Mouse (Mus musculus): ENCODE data around the gene Spsb1. TPM values are rescaled to one million over a fixed set of nuclear protein-coding genes. Genes with fewer than 3 reads are reported as not detected.

Spsb1 gene
- polyA plus RNA-seq, 1 experiment from 2014 or later: 22.3 TPM

DNA sequence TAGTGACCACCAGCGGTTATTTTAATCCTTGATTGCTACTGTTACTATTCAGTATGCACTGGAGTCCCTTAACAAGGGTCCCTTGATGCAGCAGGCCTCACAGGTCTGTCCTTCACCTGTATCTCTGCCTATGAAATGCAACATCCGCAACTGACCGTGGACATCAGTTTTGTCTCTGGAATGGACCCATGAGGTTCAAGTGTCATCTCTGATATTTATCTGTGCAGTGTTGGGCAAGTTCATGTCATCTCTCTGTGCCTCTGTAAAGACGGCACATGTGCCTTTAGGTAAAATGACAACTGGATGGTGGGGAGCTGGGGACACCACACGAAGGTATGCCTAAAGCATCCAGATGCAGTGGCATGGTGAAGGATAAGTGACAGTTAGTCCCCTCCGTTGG lies 96.7 kb downstream of the Spsb1 start:
- H3K9ac ChIP-seq: no peak overlapping the region
- H3K4me1 ChIP-seq: peaks cover 56% of the 10 kb centered on the region
- 88% methylated on average over 6 of the region's 6 CpGs for WGBS
- no peaks in the 10 kb centered on the region for H3K27me3 ChIP-seq
- H3K9me3 ChIP-seq: no peaks in the 10 kb centered on the region
- no peak for ATAC-seq (ENCODE audit: low FRiP score, low read depth)
- no peak overlapping the region for H3K27ac ChIP-seq
- H3K36me3 ChIP-seq: no peaks in the 10 kb centered on the region
- no peak overlapping the region for H3K4me3 ChIP-seq
- no peak overlapping the region for H3K4me2 ChIP-seq (replicated peaks)

DNA sequence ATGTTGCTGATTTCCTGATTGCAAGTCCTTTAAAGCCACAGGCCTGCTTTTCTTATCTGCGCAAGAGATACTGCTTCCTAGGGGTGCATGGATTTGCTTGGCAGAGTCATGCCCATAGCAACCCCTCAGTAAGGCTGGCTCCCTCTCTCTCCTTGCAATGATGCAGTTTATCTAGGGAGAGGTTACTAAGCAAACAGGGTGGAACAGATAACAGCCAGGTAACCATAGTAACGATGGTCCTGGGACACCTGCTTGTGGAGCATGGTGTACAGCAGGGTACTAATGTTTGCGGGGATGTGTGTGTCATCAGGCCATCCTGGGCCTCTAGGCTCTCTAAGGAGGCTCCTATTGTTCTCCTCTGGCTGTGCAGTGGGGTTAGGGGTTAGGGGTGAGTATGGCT lies 97.2 kb downstream of the Spsb1 start:
- Histone ChIP-seq H3K4me1 (peaks cover 56% of the 10 kb centered on the region), H3K4me2 (replicated peaks) (no peak overlapping the region), H3K27ac (no peak overlapping the region), H3K36me3 (no peaks in the 10 kb centered on the region), H3K9me3 (no peaks in the 10 kb centered on the region), H3K27me3 (no peaks in the 10 kb centered on the region), H3K4me3 (no peak overlapping the region), H3K9ac (no peak overlapping the region)
- no peak for ATAC-seq (ENCODE audit: low FRiP score, low read depth)
- WGBS: 82% methylated on average over 3 of the region's 3 CpGs

DNA sequence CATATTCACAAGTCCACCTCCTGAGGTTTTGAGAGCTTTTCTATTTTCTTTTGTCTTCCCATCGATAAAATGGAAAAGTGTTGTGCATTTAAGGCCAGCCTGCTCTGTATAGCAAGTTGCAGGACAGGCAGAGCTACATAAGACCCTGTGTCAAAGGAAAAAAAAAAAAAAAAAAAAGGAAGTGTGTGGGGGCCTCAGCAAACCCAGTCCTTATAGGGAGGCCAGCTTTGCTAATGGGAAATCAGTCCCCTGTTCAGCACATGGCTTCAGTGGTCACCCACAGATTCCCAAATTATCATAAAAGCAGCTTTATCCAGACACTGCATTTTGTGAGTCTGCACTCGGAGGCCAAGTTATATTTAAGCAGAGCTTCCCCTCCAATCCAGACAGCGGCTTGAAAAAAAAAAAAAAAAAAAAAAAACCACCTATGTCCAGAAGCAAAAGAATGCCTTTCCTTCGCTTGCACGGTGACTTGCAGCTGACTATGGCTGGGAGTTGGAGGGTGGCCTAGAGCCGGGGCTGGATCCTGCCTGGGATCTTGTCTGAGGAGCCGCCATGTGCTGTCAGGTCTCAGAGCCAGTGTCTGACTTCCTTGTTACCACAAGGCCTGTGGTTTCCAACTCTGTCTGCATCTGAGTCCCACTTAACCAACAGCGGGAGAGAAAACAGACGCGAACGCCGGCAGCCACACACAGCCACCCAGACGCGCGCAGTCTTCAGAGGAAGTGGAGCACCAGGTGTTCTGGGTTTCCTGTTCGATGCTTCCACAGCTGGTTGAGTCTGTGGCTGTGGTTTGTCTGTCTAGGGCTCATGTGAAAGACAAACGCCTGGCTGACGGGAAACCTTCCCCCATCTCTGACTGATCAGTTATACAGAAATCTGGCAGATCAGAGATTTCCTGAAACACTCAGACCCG lies 98.7 kb downstream of the Spsb1 start:
- ATAC-seq (ENCODE audit: low FRiP score, low read depth): peak; percentile 34; the same call in 1 of the 2 replicates
- Histone ChIP-seq H3K4me3 (no peak overlapping the region), H3K27ac (peak overlapping the region; percentile 84), H3K9ac (no peak overlapping the region; the same call in 1 of the 2 replicates), H3K36me3 (no peaks in the 10 kb centered on the region), H3K27me3 (no peaks in the 10 kb centered on the region), H3K9me3 (no peaks in the 10 kb centered on the region), H3K4me2 (replicated peaks) (peak overlapping the region; percentile 23), H3K4me1 (peaks cover 56% of the 10 kb centered on the region)
- 25% methylated on average over 19 of the region's 19 CpGs for WGBS

DNA sequence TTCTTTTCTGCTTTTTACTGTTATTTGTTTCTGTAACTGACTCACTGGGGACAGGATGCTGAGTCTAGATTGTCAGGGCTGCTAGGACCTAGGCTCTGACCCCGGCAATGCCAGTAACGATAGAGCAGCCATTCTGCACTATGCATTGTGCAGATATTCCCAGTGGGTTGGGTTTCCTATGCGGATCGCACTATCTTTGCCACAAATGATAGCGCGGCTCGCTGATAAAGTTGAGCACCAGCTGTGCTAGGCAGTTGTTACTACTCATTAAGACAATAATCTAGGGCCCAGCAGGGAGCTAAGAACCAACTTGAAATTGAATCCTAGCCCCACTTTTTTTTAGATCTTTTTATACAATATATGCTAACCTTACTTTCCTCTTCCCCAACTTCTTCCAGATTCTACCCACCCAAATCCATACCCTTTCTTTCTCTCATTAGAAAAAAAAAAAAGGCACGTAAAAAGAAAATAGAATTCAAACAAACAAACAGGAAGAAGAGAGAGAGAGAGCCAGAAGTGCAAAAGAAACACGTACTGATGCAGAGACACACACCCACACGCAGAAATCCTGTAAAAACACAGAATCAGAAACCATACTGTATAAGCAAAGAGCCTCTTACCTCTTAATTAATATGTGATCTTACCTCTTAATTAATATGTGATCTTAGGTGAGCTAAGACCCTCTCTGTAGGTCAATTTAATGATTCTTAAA lies 99.5 kb downstream of the Spsb1 start:
- Histone ChIP-seq H3K9ac (no peak overlapping the region), H3K36me3 (no peaks in the 10 kb centered on the region), H3K27ac (peak overlapping the region; percentile 84; the same call in 1 of the 2 replicates), H3K4me2 (replicated peaks) (peak overlapping the region; percentile 58), H3K9me3 (no peaks in the 10 kb centered on the region), H3K4me1 (peaks cover 51% of the 10 kb centered on the region), H3K4me3 (no peak overlapping the region), H3K27me3 (no peaks in the 10 kb centered on the region)
- no peak for ATAC-seq (ENCODE audit: low FRiP score, low read depth)
- WGBS: 66% methylated on average over 10 of the region's 10 CpGs

DNA sequence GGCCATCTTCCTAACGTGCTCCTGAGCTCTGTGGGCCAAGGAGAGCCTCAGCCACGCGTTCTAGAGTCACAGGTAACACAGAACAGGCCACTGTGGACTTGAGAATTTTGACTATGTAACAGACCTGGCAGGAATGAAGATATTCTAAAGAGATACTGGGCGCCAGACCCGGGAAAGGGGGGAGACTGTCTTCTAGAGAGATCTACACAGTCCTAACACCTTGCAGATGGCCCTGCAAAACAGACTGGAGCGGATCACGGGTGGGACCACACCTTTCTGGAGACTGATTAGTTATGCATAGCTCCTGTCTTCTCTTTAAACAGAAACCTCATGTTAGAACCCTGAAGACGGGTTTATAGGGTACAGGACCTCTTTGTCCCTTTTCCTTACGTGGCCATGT lies 100.1 kb downstream of the Spsb1 start:
- Histone ChIP-seq H3K9ac (no peak overlapping the region; the same call in 1 of the 2 replicates), H3K27ac (peak overlapping the region; percentile 44; the same call in 1 of the 2 replicates), H3K4me3 (peak overlapping the region; percentile 22), H3K36me3 (no peaks in the 10 kb centered on the region), H3K4me2 (replicated peaks) (peak overlapping the region; percentile 58), H3K9me3 (no peaks in the 10 kb centered on the region), H3K4me1 (peaks cover 46% of the 10 kb centered on the region), H3K27me3 (no peaks in the 10 kb centered on the region)
- ATAC-seq (ENCODE audit: low FRiP score, low read depth): no peak
- 59% methylated on average over 9 of the region's 9 CpGs for WGBS

DNA sequence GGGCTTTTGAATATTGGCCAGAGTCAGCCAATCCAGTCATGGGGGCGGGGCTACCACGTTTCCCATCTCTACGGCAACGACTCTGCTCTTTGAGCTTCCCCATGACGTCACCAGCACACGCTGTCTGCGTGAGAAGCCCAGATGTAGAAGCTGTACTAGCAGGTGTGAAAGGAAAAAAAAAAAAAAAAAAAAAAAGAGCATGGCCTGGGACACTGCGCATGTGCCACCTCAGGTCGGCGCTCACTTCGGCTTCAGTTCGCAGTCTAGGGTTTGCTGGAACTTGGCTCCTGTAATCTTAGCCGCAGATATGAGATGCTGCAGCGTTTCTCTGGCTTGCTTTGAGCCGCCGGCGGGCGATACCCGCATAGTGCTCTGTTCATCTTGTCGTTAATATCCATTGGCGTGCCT lies 100.5 kb downstream of the Spsb1 start:
- H3K4me1 ChIP-seq: peaks cover 46% of the 10 kb centered on the region
- H3K9me3 ChIP-seq: no peaks in the 10 kb centered on the region
- peak overlapping the region; percentile 58 for H3K4me2 ChIP-seq (replicated peaks)
- ATAC-seq (ENCODE audit: low FRiP score, low read depth): peak; percentile 73
- peak overlapping the region; percentile 22 for H3K4me3 ChIP-seq
- H3K27ac ChIP-seq: peak overlapping the region; percentile 44; the same call in 1 of the 2 replicates
- H3K9ac ChIP-seq: no peak overlapping the region; the same call in 1 of the 2 replicates
- no peaks in the 10 kb centered on the region for H3K27me3 ChIP-seq
- WGBS: 1% methylated on average over 21 of the region's 21 CpGs
- H3K36me3 ChIP-seq: no peaks in the 10 kb centered on the region

DNA sequence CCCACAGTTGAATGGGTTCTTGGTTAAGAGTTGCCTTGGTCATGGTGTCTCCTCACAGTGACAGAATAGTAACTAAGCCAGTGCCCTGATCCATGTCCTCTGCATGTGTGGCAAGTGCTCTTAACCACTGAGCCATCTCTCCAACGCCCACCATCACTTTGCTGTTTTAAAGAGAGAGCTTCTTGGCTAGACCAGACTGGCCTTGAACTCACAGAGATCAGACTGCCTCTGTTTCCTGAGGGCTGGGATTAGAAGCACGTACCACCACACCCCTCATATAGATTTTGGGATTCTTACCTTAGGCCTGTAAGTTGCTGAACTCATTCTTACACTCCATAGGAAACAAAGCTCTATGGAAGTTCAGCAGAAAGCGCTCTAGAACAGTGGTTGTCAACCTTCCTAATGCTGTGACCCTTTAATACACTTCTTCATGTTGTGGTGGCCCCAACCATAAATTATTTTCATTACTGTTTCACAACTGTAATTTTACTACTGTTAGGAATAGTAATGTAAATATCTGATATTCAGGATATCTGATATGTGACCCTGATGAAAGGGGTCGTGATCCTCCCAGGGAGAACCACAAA lies 101.1 kb downstream of the Spsb1 start:
- peak overlapping the region; percentile 22; the same call in 1 of the 2 replicates for H3K4me3 ChIP-seq
- H3K4me1 ChIP-seq: peaks cover 46% of the 10 kb centered on the region
- H3K27ac ChIP-seq: no peak overlapping the region
- ATAC-seq (ENCODE audit: low FRiP score, low read depth): no peak
- H3K27me3 ChIP-seq: no peaks in the 10 kb centered on the region
- H3K36me3 ChIP-seq: no peaks in the 10 kb centered on the region
- 66% methylated on average over 4 of the region's 4 CpGs for WGBS
- peak overlapping the region; percentile 58 for H3K4me2 ChIP-seq (replicated peaks)
- H3K9me3 ChIP-seq: no peaks in the 10 kb centered on the region
- H3K9ac ChIP-seq: no peak overlapping the region

DNA sequence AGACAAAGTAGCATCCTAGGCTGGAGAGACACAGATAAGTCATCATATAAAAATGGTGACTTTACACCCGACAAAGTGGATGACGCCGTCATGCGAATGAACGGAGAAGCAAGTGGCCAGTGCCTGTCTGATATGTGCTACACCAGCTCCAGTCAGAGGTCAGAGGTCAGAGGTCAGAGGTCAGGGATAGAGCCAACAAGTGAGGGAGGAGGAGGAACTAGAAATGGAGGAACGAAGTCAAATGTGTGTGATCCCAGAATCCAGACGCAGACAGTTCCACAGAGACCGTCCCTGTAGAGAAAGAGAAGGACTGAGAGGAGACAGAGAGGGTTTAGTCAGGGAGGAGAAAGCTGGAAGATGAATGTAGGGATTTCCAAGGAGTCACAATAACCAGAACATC lies 103.3 kb downstream of the Spsb1 start:
- no peaks in the 10 kb centered on the region for H3K9me3 ChIP-seq
- H3K27me3 ChIP-seq: no peaks in the 10 kb centered on the region
- WGBS: 86% methylated on average over 8 of the region's 8 CpGs
- H3K36me3 ChIP-seq: no peaks in the 10 kb centered on the region
- no peak overlapping the region for H3K4me2 ChIP-seq (replicated peaks)
- no peak for ATAC-seq (ENCODE audit: low FRiP score, low read depth)
- H3K4me1 ChIP-seq: peaks cover 36% of the 10 kb centered on the region
- H3K27ac ChIP-seq: no peak overlapping the region
- no peak overlapping the region for H3K4me3 ChIP-seq
- H3K9ac ChIP-seq: no peak overlapping the region

DNA sequence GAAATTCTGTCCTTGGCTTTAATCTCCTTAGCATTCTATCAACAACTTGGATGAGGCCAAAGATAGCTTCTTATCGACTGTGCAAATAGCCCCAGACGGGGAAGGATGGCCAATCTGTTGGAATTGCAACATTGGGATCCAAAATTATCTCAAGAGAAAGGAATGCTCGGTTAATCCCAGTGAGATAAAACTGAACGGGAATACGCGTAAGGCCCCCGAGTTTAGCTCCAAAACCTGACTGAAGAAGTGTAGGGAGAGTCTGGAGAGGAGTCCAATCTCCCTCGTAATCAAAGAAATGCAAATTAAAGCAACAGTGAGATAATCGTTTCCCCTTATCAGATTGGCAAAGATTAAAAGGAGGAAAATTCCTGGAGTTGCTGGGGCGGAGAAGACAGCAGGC lies 104.2 kb downstream of the Spsb1 start:
- no peak for ATAC-seq (ENCODE audit: low FRiP score, low read depth)
- Histone ChIP-seq H3K4me3 (no peak overlapping the region), H3K27ac (no peak overlapping the region), H3K4me2 (replicated peaks) (no peak overlapping the region), H3K9me3 (no peaks in the 10 kb centered on the region), H3K36me3 (no peaks in the 10 kb centered on the region), H3K4me1 (peaks cover 31% of the 10 kb centered on the region), H3K9ac (no peak overlapping the region), H3K27me3 (no peaks in the 10 kb centered on the region)
- WGBS: 62% methylated on average over 10 of the region's 10 CpGs

DNA sequence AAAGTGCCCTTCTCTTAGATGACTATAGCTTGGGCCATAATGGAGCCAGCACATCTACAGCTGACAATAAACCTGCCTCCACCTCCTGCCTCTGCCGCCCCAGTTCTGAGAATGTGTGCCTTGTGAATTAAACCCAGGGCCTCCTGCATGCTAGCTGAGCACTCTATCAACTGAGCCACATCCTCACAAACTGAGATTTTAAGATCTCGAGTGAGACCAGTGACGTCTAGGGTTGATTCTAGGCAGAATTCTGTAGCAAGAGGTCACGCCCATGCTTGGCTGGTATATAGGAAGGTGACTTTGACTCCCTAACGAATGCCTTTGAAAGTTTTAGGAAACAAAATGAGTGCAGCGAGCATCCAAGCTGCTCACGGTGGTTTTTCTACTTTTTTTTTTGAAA lies 104.8 kb downstream of the Spsb1 start:
- ATAC-seq (ENCODE audit: low FRiP score, low read depth): no peak
- Histone ChIP-seq H3K27ac (no peak overlapping the region), H3K4me1 (peaks cover 31% of the 10 kb centered on the region), H3K9ac (no peak overlapping the region), H3K27me3 (no peaks in the 10 kb centered on the region), H3K4me2 (replicated peaks) (no peak overlapping the region), H3K4me3 (no peak overlapping the region), H3K36me3 (no peaks in the 10 kb centered on the region), H3K9me3 (no peaks in the 10 kb centered on the region)
- 82% methylated on average over 7 of the region's 7 CpGs for WGBS

DNA sequence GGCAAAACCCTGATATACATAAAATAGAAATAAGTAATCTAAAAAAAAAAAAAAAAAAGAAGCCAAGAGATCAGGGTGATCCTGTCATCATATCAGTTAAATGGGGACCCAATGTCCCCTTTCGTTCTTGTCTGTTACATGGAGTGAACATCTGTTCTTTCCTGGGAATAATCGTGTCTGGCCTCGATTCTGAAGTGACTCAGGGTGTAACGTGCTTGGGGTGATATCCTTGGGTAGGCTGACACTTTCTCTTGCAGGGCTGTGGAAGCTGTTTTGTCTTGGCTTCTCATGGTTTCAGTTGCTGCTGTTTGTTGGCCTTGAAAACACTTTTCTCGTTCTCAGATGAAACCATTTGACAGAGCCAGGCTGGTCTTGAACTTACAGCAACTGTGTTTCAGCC lies 105.8 kb downstream of the Spsb1 start:
- Histone ChIP-seq H3K4me3 (no peak overlapping the region), H3K9me3 (no peaks in the 10 kb centered on the region), H3K9ac (no peak overlapping the region), H3K4me2 (replicated peaks) (no peak overlapping the region), H3K27ac (no peak overlapping the region), H3K4me1 (peaks cover 27% of the 10 kb centered on the region), H3K36me3 (no peaks in the 10 kb centered on the region), H3K27me3 (no peaks in the 10 kb centered on the region)
- 87% methylated on average over 5 of the region's 5 CpGs for WGBS
- no peak for ATAC-seq (ENCODE audit: low FRiP score, low read depth)
